Mouse (Mus musculus) stomach, postnatal 0 days (tissue): ENCODE measurements around the gene AC129217.1.

Experiments used
- CTCF ChIP-seq: IDR thresholded peaks from 2 replicates; pipeline ENCODE4 v1.5.1; 2016; ENCODE audit warnings: antibody characterized with exemption, low read depth, mild to moderate bottlenecking, moderate library complexity
- EP300 ChIP-seq: optimal IDR thresholded peaks from 2 replicates; pipeline ENCODE3; 2016; ENCODE audit warnings: antibody characterized with exemption

- TF ChIP-seq CTCF (no peak), EP300 (no peak)
These were observed 50.9 kb downstream of the AC129217.1 start, which contains the start of gene Uqcc3 for GRCm38 (mm10) chr19:8880311-8881033.
